Mouse (Mus musculus): ENCODE measurements around the gene Hoxd9.

GRCm38 (mm10) chr2:74721882-74722281, 24.4 kb downstream of the Hoxd9 start:
- no peak for TF ChIP-seq CTCF (IDR thresholded peaks at IDR 0.05; ENCODE audit: low read depth)
- TF ChIP-seq EP300 (optimal IDR thresholded peaks at IDR 0.05), result no peak
